In genomic region chr2:50273415-50273814, GRCm38 (mm10) we compare ENCODE assay signal across 22 mouse cellular contexts. TPM values are rescaled to one million over a fixed set of nuclear protein-coding genes. Genes with fewer than 3 reads are reported as not detected.
DNase-seq lines count a peak whose midpoint lies in the region; ATAC-seq and TF ChIP-seq lines count a peak whose summit lies in the region.
"Had no signal": no experiment of that assay in that cellular context is flagged by ENCODE, and none has a peak within 500 bp of the region (broad histone marks: within the 10 kb centered on the region; RNA-seq: fewer than 3 reads in every experiment).

No protein-coding gene starts in this region.

- no peak overlapping the region for H3K9ac ChIP-seq in hindbrain, embryonic 16.5 days (ENCODE audit: low read depth, low read length)
- H3K9ac ChIP-seq: embryonic facial prominence, embryonic 12.5 days; heart, embryonic 13.5 days; hindbrain, embryonic 13.5 days; limb, embryonic 12.5 days; liver, embryonic 13.5 days; lung, embryonic 14.5 days; midbrain, embryonic 12.5 days had no signal

- no peaks in the 10 kb centered on the region for H3K4me1 ChIP-seq in hindbrain, embryonic 16.5 days (ENCODE audit: control insufficient read depth, insufficient read depth, low read depth, low read length)
- H3K4me1 ChIP-seq: heart, embryonic 13.5 days; hindbrain, embryonic 13.5 days; liver, embryonic 13.5 days had no signal

- no peaks in the 10 kb centered on the region for H3K9me3 ChIP-seq in hindbrain, embryonic 16.5 days (ENCODE audit: control insufficient read depth, low read length)
- H3K9me3 ChIP-seq: embryonic facial prominence, embryonic 12.5 days; heart, embryonic 13.5 days; hindbrain, embryonic 13.5 days; limb, embryonic 12.5 days; liver, embryonic 13.5 days; midbrain, embryonic 12.5 days had no signal

- H3K4me2 ChIP-seq in hindbrain, embryonic 16.5 days (ENCODE audit: low read length) = no peak overlapping the region
- H3K4me2 ChIP-seq: embryonic facial prominence, embryonic 12.5 days; heart, embryonic 13.5 days; hindbrain, embryonic 13.5 days; limb, embryonic 12.5 days; liver, embryonic 13.5 days; lung, embryonic 14.5 days; midbrain, embryonic 12.5 days had no signal

- no peaks in the 10 kb centered on the region for H3K27me3 ChIP-seq in hindbrain, embryonic 16.5 days (replicated peaks; ENCODE audit: control insufficient read depth, insufficient read depth, low read length)
- H3K27me3 ChIP-seq: embryonic facial prominence, embryonic 12.5 days; heart, embryonic 13.5 days; hindbrain, embryonic 13.5 days; limb, embryonic 12.5 days; liver, embryonic 13.5 days; midbrain, embryonic 12.5 days had no signal

- H3K4me3 ChIP-seq in gastrocnemius, adult 2 months = no peak overlapping the region
- H3K4me3 ChIP-seq in hindbrain, embryonic 16.5 days (ENCODE audit: low read length) = no peak overlapping the region
- H3K4me3 ChIP-seq: embryonic facial prominence, embryonic 12.5 days; heart, embryonic 13.5 days; hindbrain, embryonic 13.5 days; limb, embryonic 12.5 days; liver, embryonic 13.5 days; midbrain, embryonic 12.5 days had no signal

- 83% methylated on average over 6 of the region's 6 CpGs for WGBS in hindbrain, embryonic 16.5 days

- no peak for ATAC-seq in hindbrain, embryonic 16.5 days
- ATAC-seq: inflammation-experienced regulatory T-cells, adult 6 months had no signal

- no peak for TF ChIP-seq CTCF in gastrocnemius, adult 2 months (IDR thresholded peaks at IDR 0.05)

- no peaks in the 10 kb centered on the region for H3K36me3 ChIP-seq in hindbrain, embryonic 16.5 days (ENCODE audit: control insufficient read depth, insufficient read depth, low read length)

- DNase-seq in gastrocnemius, adult 2 months = peak; percentile 15
- DNase-seq in gastrocnemius, postnatal 14 days = no peak
- peak; percentile 48 to 67 for DNase-seq in kidney, adult 8-10 months
- DNase-seq in kidney, postnatal 10 days = peak; percentile 16
- peak; percentile 45 for DNase-seq in yolk sac, embryonic 10.5 days (ENCODE audit: low spot score)
- no peak for DNase-seq in heart, adult 9 months (ENCODE audit: low spot score in 2 of 2)
- no peak for DNase-seq in heart, adult 8-10 months (ENCODE audit: low spot score)
- DNase-seq: adrenal gland, postnatal 25 days; cerebellum, postnatal 10 days; heart, adult 11 months; layer of hippocampus, postnatal 36 days; liver, embryonic 13.5 days; lung, embryonic 14.5 days; spleen, adult 18-20 months; thymus, postnatal 14 days had no signal

- intact Hi-C loops in gastrocnemius, adult 2 months (cut with DNase I) = loop anchor here (10.0 kb wide), 2 partner anchors 209 to 329 kb away; partner anchors contain the start of gene Lypd6
- intact Hi-C loops in gastrocnemius, postnatal 14 days (cut with DNase I; ENCODE audit: low total_unique reads) = loop anchor here (2.0 kb wide), 1 partner anchor 511 kb away; no protein-coding TSS in a partner anchor

- H3K27ac ChIP-seq in gastrocnemius, adult 2 months = peak overlapping the region; percentile 56; the same call in 1 of the 2 replicates
- H3K27ac ChIP-seq in hindbrain, embryonic 16.5 days (ENCODE audit: low read depth, low read length) = no peak overlapping the region
- H3K27ac ChIP-seq: embryonic facial prominence, embryonic 12.5 days; heart, embryonic 13.5 days; hindbrain, embryonic 13.5 days; limb, embryonic 12.5 days; liver, embryonic 13.5 days; midbrain, embryonic 12.5 days had no signal

RNA-seq across cellular contexts. Expression of gene Mmadhc, which starts 23.2 kb away (rescaled TPM):
- total RNA-seq in gastrocnemius, adult 2 months (2021) = 100 to 1,000 TPM; 100 to 117 TPM
- total RNA-seq in gastrocnemius, postnatal 14 days (2021) = 100 to 1,000 TPM; 114 to 117 TPM
- polyA plus RNA-seq in hindbrain, embryonic 16.5 days (2015; fragmentation: Nextera tagmentation; extraction: Ambion mirVana) = 133 and 138 TPM in 2 replicates
- total RNA-seq in heart, adult 8-10 months (2022) = 100 to 1,000 TPM; 150 to 168 (median 159) TPM

Comparison
In these comparisons a context has a peak if more than half of its experiments do, and no peak if none do; other contexts are left out.
1. DNase-seq: peak in gastrocnemius, adult 2 months (single experiment), kidney, adult 8-10 months (2 of 2), kidney, postnatal 10 days (single experiment) and yolk sac, embryonic 10.5 days (single experiment); none in gastrocnemius, postnatal 14 days (single experiment), heart, adult 9 months (0 of 2) and heart, adult 8-10 months (single experiment).